Mouse (Mus musculus): ENCODE measurements around the gene Nthl1.
A peak's percentile ranks its signal among the peaks of the same experiment; 100 is the strongest.

Gene Nthl1

GRCm38 (mm10) chr17:24632167-24632812 is at the start of gene Nthl1, which contains the start of gene Tsc2:
Gene Nthl1 (plus strand): TSS chr17:24632680.
Gene Tsc2 (minus strand): TSS chr17:24632630.
- DNase-seq (ENCODE audit: low spot score in 2 of 2), result peak; percentile 61 to 80

- DNase-seq (ENCODE audit: low spot score in 2 of 2), result no peak
Measured at GRCm38 (mm10) chr17:24583599-24584460, 48.6 kb upstream of the Nthl1 start.

- DNase-seq (ENCODE audit: low spot score in 2 of 2), result no peak
Measured at GRCm38 (mm10) chr17:24584520-24584919, 48.0 kb upstream of the Nthl1 start.

GRCm38 (mm10) chr17:24586532-24586931 is 45.9 kb upstream of the Nthl1 start:
- DNase-seq (ENCODE audit: low spot score in 2 of 2), result no peak

- DNase-seq (ENCODE audit: low spot score in 2 of 2), result no peak
Measured at GRCm38 (mm10) chr17:24590943-24591342, 41.5 kb upstream of the Nthl1 start.

GRCm38 (mm10) chr17:24591695-24592094 is 40.8 kb upstream of the Nthl1 start:
- no peak for DNase-seq (ENCODE audit: low spot score in 2 of 2)

- no peak for DNase-seq (ENCODE audit: low spot score in 2 of 2)
Measured at GRCm38 (mm10) chr17:24593248-24593647, 39.2 kb upstream of the Nthl1 start.

- DNase-seq (ENCODE audit: low spot score in 2 of 2), result no peak
Measured at GRCm38 (mm10) chr17:24593992-24594890, 38.2 kb upstream of the Nthl1 start.

- DNase-seq (ENCODE audit: low spot score in 2 of 2), result peak in 1 of 2 experiments; percentile 30
Measured at GRCm38 (mm10) chr17:24595126-24596072, 37.1 kb upstream of the Nthl1 start.

- DNase-seq (ENCODE audit: low spot score in 2 of 2), result no peak
Measured at GRCm38 (mm10) chr17:24596073-24596466, 36.4 kb upstream of the Nthl1 start.

GRCm38 (mm10) chr17:24596471-24597183 is 35.9 kb upstream of the Nthl1 start:
- DNase-seq (ENCODE audit: low spot score in 2 of 2), result no peak

- no peak for DNase-seq (ENCODE audit: low spot score in 2 of 2)
Measured at GRCm38 (mm10) chr17:24597989-24598388, 34.5 kb upstream of the Nthl1 start.

- no peak for DNase-seq (ENCODE audit: low spot score in 2 of 2)
Measured at GRCm38 (mm10) chr17:24600502-24600901, 32.0 kb upstream of the Nthl1 start.

GRCm38 (mm10) chr17:24603961-24604360 is 28.5 kb upstream of the Nthl1 start:
- DNase-seq (ENCODE audit: low spot score in 2 of 2), result no peak

GRCm38 (mm10) chr17:24604557-24604956 is 27.9 kb upstream of the Nthl1 start:
- DNase-seq (ENCODE audit: low spot score in 2 of 2), result no peak

GRCm38 (mm10) chr17:24608370-24608769 is 24.1 kb upstream of the Nthl1 start:
- DNase-seq (ENCODE audit: low spot score in 2 of 2), result no peak

- DNase-seq (ENCODE audit: low spot score in 2 of 2), result no peak
Measured at GRCm38 (mm10) chr17:24608874-24609273, 23.6 kb upstream of the Nthl1 start.

- no peak for DNase-seq (ENCODE audit: low spot score in 2 of 2)
Measured at GRCm38 (mm10) chr17:24610711-24611110, 21.8 kb upstream of the Nthl1 start.

GRCm38 (mm10) chr17:24617561-24618194 is 14.8 kb upstream of the Nthl1 start:
- no peak for DNase-seq (ENCODE audit: low spot score in 2 of 2)

GRCm38 (mm10) chr17:24625472-24625871 is 7.0 kb upstream of the Nthl1 start:
- no peak for DNase-seq (ENCODE audit: low spot score in 2 of 2)
